Mouse (Mus musculus): ENCODE measurements at regions not wholly inside any gene's neighbourhood (a gene's known extent, or its start where the extent isn't known, plus 50 kb on each side); places are given as distances from the start of the nearest gene placed in this dataset.
A peak's percentile ranks its signal among the peaks of the same experiment; 100 is the strongest.
"Not testable (repeated sequence)": the region's sequence is repeated elsewhere in the genome, so short reads cannot be mapped to it uniquely, and the experiment has no call there.

DNA sequence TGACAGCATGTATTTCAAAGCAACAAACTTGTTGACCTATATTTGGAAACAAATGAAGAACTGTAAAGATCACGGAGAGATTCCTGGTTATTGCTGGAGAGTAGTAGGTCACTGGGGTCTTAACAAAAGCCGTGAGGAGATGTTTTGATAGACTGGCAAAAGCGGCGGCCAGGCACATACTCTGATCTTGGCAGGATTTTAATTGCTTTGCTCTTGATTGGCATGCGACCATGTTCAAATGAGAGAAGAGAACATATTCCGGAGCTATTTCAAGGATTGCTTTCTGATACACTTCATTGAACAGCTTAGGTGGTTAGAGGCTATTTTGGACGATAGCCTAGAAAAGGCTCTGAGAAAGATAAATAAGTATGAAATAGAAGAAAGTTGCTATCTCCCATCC, 874.2 kb downstream of the Robo1 start:
- DNase-seq (ENCODE audit: low spot score): no peak

GRCm38 (mm10) chr16:73155447-73155846, 847.3 kb downstream of the Robo1 start:
- no peak for DNase-seq (ENCODE audit: low spot score)

GRCm38 (mm10) chr16:73127927-73128326, 819.8 kb downstream of the Robo1 start:
- DNase-seq (ENCODE audit: low spot score): not testable (repeated sequence)

DNA sequence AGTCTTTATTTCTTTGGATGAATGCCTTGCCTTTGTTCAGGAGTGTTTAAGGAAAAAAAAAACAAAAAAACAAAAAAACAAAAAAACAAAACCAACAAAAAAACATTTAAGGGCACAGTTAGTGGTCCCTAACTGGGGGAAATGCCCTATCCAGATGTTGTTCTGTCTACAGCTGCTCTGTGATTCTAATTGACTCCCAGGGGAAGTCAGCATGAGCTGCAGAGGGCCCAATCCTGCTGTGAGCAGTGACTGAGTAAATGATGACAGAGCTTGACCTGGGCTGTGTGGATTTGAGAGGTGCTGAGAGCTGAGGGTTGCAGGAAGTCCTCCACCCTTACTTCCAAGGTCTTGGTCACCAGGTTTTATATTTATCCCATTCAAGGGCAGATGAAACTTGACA, 812.5 kb downstream of the Robo1 start:
- DNase-seq (ENCODE audit: low spot score): no peak

DNA sequence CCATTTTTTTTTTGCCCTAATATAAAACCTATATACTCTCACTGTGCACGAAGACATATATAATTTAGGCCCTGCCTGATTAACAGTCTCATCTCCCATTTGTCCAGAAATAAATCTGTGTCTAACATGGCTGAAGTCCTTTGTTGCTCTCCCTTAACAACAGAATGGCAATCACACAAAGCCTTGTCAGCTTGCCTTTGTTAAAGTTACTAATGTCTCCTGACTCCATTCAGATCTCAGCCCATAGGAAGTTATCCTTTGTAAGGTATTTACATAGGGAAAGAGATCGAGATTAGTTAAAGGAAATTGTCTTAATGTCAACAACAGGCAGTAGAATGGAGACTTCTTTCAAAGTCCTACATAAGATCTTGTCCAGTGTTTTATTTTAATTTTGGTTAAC, 809.2 kb downstream of the Robo1 start:
- no peak for DNase-seq (ENCODE audit: low spot score)

DNA sequence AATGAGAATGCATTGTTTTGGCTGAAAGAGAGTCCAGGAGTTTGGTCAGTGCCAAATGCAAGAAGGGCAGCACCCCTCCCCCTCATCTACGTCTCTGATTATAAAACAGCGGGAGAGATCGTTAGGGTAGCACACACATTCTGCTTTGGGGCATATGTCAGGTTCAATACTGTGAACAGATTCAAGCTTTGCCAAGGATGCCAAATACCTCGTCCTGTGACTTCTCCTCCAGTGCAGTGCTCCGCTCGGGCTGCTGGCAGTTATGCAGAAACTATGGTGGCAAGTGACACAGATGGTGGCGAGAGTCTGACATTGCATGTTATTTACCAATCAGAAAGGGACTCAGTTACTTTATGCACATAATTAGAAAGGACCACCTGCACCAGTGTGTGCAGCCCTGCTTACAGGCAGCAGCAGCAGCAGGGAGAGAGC, 799.9 kb downstream of the Robo1 start:
- DNase-seq (ENCODE audit: low spot score): no peak

DNA sequence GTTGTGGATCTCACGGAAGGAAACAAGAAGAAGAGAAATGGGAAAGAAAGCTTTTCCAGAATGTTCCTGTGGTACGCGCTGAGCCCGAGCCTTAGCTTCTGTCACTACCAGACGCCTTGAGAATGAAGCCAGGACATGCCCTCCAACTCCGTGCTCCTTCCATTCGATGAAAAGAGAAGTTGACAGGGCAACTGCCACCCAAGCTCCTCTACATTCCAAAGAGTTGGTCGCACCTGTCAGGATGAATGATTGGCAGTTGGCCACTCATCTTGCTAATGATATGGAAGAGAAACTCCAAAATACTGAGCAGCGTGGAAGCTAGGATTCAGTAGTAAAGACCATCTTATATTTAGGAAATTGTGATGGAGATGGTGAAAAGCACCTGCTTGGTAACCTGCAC, 799.5 kb downstream of the Robo1 start:
- no peak for DNase-seq (ENCODE audit: low spot score)

DNA sequence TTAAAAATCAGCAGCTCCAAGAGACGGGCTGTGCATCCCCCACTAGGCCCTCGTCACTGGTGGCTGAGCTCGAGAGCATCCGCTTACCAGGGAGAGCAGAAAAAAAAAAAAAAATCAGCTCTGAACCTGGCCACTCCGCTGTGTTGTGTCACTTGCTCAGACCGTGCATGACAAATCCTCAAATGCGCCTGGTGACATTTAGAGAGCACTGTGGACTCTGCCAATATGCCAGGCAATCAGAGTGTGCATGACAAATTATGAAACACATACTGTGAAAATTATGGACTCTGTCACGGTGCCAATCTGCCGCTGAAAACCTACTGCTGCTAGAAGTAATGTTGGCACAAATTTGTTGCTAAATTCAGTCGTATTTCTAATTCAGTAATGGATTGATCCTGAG, 797.4 kb downstream of the Robo1 start:
- no peak for DNase-seq (ENCODE audit: low spot score)

DNA sequence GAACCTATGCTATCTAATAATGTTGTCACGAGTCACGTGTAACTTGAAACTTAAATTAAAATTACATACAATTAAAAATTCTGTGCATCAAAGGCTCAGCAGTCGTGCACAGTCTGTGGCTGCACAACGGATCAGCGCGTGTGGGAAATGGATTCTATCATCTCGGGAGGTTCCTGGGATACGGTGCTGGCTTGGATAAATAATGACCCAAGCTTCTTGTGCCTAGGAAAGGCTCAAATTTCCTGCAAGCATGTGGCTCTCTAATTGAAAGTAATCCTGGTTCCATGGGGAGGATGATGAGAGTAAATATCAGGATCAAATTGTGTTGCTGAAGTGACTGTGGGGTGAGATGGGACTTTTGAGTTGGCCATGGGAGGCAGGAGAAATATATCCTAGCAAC, 792.2 kb downstream of the Robo1 start:
- no peak for DNase-seq (ENCODE audit: low spot score)

DNA sequence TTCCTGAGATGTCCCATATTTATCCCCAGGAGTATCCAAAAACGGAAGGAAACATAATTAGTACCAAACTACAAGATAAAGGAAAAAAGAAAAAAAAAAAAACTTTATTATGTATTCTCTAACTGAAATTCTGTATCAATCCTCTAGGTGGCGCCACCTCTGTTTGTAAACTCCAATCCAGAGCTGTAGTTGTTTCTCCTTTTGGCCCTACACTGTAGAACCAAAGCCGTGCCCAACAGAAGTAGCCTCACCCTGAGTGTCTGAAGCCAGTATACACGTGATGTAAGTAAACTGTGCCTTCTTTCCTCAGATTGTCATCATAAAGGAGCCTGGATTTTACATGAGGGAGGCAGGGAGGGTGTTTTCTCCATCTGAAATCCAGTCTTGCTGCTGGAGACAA, 790.7 kb downstream of the Robo1 start:
- peak; percentile 6 for DNase-seq (ENCODE audit: low spot score)

GRCm38 (mm10) chr16:73097176-73097575, 789.1 kb downstream of the Robo1 start:
- no peak for DNase-seq (ENCODE audit: low spot score)

- DNase-seq (ENCODE audit: low spot score): no peak
Measured at GRCm38 (mm10) chr16:73096091-73097083, 788.3 kb downstream of the Robo1 start.

Data from ovary, postnatal 14 days (tissue).